Mouse (Mus musculus): ENCODE measurements around the gene Prg2.

The Prg2 gene

DNA sequence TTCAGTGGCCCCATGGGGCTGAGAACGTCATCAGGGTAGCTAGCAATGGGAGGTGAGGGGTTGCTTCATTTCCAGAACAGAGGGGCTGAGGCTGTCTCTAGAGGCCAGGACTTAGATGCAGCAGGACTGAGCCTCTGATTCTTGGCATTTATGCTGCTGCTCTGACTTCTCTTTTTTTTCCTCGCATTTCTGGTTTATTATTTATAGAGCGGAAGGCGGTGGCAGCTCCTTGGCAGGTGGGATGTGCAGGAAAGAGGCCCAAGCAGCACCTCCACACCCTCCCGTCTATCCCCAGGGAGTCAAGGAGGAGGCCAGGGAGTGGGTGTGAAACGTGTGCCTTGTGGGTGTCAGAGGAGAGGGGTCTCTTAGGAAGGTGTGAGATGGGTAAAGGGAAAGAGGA lies 50.7 kb downstream of the Prg2 start:
- no peak for DNase-seq (ENCODE audit: low spot score)

DNA sequence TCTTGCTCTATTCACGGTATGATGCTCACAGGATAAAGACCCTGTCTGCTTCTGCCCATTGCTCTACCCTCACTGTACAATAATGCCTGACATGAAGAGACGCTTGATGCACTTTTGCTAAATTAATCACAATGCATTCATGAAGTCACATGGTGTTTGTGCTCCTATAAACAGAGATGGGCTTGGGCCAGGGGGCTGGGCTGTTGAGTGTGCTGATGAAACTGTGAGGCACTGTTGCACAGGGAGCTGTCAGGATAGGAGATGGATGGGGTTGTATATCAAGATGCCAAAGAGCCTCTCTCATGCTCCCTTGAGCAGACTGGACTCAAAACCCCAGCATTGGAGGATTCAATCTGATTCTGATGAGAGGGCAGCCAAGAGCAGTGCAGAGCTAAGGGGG lies 52.9 kb downstream of the Prg2 start:
- no peak for DNase-seq (ENCODE audit: low spot score)
